Mouse (Mus musculus): Measurements from ENCODE around the gene Brsk2.
"Not testable (repeated sequence)": the region's sequence is repeated elsewhere in the genome, so short reads cannot be mapped to it uniquely, and the experiment has no call there.

The Brsk2 gene

DNA sequence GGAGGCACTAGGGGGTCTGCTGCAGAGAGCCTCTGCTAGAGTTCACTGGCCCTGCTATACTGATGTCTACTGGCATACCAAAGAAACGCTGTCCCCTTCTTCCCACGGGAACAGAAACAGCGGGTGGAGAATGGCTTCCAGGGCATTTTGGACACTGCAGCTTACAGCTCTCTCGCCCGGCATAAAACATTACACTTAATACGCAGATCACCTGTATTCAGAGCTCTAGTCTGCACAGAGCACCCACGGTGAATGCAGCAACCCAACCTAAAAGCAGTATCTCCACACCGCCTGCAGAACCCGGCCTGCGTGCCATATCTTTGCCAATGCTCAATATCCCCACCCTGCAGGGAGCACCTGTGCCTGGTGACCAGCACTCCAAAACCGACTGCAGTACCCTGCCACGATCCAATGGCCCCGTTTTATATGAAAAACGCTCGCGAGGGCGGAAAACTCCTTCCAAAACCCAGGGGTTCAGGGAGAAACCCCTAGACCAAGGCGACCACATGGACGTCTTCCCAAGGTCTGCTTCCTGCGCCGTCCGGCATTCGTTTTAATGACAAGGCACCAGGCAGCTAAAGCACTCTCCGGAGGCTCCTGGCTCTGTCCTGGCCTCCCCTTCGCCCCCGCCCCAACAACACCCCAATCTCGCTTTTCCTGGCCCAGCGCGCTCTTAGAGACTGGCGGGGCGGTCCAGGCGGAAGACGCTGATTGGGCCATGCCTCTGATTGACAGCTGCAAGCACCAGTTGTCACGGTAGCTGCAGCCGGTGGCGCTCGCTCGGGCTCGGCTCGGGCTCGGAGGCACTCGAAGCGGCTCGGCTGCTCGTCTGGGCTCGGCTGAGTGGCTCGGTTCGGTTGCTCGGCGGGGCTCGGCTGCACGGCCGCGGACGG lies at the start of gene Brsk2:
Gene Brsk2 (plus strand): TSS at position 846 of the 893 bp plus-strand sequence.
- peak; percentile 63 for DNase-seq (ENCODE audit: low read depth)

DNA sequence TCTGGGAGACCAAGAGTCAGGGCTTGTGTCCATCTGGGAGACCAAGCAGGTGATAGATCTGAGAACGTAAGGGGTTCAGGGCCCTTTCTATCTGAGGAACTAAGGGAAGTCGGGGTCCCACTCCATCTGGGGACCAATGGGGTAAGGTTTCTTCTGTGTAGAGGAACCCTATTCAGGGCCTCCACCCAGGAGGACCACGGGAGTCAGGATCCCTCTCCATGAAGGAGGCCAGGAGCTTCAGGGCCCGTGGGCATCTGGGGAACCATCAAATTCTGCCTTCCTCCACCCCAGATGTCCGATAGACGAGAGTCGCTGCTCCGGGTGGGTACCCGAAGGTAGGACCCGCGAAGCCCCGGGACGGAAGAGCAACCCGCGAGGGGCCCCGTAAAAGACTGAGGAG lies 47.7 kb upstream of the Brsk2 start:
- DNase-seq (ENCODE audit: low read depth): no peak

DNA sequence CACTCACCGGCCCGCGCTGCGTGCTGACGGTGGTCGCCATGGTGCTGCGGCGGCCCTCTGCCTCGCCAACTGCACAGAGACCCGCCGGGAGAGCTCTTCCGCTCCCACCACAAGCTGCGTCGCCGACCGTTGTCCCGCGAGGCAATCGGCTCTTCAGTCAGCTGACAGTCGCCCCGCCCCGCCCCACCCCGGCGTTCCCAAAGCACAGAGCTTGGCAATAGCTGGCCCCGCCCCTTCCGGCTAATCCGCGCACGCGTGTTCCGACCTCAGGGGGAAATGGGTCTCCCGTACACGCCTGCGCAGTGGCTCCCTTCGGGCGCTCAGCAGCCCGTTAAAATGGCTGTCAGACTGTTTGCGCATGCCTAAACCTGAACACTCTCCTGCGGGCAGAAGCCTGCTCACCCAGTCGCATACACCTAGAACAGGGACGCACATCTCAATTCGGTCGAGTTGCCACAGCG lies 47.3 kb upstream of the Brsk2 start:
- DNase-seq (ENCODE audit: low read depth): peak; percentile 100

DNA sequence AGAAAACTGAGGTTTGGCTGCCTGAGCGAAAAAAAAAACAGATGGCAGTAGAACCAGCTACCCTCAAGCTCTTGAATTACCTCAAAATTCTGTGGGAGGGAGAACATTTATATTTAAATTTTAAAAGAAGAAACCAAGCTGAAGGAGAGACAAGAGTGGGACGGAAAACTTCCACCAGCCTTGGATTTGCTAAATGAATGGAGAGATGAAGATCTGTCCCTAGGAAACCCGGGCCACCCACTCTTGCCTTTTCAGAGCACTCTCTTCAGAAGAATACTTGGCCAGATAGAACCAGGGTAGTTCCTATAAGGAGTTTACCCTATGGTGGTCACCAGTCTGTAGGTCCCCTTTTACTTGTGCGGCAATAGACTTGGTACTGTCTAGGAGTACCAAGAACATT lies 46.8 kb upstream of the Brsk2 start:
- DNase-seq (ENCODE audit: low read depth): no peak

DNA sequence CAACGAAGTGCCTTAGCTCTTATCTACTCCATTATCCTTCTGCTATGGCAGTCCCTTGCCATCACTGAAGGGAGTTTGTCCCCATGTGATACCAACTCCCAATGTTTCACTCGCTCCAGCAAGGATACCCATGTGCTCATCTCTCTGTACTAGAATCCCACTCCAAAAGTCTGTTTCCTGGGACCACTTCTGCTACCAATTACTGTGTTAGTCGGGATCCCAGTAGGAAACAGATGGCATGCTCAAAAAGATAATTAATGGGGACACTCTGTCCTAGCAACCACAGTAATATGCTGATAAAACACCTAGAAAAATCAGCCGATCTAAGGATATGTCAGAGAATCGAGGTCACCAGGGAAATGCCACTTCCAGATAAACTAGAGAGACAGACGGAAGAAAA lies 41.0 kb upstream of the Brsk2 start:
- DNase-seq (ENCODE audit: low read depth): no peak

DNA sequence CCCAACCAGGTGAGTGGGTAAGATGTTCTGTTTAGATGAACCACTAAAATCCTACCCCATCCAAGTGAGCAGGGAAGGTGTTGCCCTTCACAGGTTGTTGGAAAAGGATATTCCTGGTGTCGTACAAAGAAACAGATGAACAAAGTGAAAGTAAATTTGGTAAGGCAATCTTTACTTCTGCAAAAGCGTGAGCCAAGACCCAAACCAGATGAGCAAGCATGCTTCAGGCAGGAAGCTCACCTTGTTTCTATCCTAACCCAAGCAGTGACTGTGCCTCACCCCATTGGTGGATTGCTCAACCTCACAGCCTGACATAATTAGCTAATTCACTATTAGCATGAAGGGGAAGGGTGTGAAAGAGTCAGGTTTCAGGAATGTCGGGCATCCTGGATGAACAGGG lies 38.2 kb upstream of the Brsk2 start:
- DNase-seq (ENCODE audit: low read depth): no peak

DNA sequence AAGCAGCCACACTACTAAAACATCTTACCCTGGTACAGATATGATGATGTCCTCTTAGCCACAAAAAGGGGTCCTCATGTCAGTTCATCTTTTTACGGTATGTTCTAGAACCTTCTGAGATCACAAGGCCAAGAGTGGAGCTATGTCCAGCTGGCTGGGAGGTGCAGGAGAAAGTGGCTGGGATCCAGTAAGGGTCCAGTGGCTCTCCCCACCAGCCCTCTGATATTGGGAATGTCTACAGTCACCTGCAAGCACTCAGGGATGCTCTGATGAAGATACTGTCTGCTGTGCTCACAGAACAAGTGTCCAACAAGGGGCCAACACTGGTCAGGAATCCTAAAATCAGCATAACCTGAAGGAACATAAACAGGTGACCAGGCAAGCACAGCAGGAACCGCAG lies 31.1 kb upstream of the Brsk2 start, which contains the start of gene Tollip:
Gene Tollip (minus strand): TSS at position 101 of the 400 bp plus-strand sequence.
- DNase-seq (ENCODE audit: low read depth): no peak

DNA sequence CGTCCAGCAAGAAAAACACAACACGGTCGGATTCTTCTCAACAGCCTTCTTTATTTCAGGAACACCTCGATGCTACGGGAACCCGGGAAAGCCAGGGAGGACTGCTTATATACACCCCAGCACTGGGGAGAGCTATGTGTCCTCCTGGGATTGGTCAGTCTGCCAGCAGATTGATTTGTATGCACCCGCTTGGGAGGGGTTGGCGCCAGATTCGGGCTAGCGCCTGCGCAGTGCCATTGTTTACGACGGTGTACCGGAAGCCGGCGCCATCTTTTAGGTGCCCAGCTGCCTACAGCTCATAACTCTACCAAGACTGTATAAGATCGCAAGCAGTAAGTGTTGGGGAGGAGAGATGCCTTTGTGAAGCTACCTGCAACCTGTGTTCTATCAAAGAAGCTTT lies 25.4 kb upstream of the Brsk2 start:
- not testable (repeated sequence) for DNase-seq (ENCODE audit: low read depth)

DNA sequence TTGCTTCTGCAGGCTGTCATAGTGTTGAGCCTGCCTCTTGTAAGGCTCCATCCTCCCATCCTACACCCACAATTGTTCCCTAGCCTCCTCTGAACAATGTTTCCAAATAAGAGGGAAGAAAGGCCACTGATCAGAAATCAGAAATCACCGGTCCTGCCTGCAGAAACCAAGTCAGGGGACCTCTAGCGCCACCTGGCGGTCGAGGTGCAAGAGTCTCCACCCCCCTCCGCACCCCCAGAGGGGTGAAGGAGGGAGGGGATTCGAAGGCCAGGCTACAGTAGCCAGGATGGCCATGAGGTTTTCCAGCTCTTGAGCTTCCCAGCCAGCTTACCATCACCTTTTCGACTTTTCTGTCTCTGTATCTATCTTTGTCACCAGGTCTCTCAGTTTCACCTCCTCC lies 24.6 kb upstream of the Brsk2 start:
- no peak for DNase-seq (ENCODE audit: low read depth)

DNA sequence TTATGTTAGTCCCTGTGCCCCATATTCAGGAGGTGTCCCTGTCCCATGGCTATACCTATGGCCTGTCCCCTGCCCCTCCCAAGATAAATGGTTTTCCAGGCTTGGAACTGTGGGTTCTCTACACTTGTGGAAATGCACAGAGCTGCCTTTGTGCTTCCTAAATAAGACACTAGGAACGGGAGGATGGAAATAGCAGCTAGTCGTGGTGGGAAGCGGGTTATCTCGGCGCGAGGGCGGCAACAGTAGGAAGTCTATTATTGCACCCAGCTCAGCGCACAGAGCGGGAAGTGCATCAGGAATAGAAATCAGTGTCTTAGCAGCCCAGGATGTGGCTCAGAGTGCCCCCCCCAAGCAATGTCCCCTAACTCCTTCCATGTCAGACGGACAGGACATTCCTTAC lies 20.9 kb upstream of the Brsk2 start:
- no peak for DNase-seq (ENCODE audit: low read depth)

DNA sequence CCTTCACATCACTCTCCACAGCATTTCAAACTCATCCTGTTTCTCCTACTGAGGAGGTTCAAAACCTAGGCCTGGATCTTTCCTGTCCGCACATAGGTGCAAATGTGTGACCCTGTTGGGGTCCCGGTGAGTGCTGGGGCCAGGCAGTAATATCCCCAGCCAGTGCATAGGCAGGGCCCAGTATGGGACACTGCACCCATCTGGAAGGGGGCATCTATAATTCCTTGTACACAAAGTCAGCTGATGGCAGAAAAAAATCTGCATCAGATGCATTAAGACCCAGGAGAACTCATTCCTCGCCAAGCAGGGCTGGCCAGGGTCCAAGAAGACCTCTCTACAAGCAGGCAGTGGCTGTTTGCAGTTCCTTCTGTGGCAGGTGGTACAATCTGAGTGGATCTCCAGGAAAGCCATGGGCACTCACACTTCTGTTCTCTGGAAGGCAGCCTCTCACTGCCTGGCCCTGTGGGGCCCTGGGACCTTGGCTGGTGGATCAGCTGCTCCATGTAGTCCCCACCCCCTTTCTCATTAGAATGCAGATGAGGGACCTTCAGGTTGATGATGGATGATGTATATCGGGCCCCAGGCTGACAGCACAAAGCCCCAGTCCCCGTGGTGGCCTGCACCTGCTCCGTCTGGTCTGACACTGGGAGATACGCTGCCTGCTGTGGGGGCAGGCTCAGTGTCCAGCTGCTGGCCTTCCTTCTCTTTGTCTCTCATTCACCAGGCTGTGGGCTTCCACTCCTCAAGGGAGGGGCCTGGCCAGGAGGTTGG lies 15.2 kb upstream of the Brsk2 start:
- DNase-seq (ENCODE audit: low read depth): no peak

DNA sequence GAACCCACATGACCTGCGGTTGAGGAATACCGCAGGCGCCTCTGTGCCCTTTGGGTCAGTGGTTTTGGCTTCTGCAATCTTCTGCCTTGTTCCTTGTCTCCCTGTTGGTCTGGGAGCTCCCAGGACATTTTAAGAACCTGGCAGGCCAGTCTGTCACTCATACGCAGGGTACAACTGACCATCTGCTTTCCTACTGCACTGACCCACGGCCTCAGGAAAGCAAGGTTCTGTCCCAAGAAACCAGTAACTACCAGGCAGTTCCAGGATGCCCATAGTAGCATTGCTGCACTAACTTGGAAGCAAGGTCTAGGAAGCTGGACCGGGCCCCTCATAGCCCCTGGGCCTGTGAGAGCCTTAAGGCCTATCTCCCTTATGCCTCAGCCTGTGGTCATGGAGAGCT lies 14.6 kb upstream of the Brsk2 start:
- no peak for DNase-seq (ENCODE audit: low read depth)

DNA sequence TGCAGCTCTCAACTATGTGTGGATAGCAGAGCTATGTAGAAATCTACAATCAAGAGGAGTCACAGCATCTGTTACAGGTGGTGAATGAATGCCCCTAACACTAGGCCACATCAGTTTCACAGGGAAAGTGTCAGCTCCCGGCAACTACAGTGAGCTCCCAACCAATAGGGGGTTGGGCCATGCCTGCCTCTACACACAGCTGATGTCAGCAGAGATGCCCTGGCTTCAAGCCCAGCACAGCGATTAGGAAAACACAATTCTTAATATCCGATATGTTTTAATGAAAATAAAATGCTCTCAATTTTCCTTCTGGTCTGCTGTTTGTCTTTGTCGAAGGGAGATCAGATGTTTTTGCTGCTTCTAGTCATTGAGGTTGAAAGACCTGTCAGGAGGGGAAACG lies 6.1 kb upstream of the Brsk2 start:
- DNase-seq (ENCODE audit: low read depth): no peak

DNA sequence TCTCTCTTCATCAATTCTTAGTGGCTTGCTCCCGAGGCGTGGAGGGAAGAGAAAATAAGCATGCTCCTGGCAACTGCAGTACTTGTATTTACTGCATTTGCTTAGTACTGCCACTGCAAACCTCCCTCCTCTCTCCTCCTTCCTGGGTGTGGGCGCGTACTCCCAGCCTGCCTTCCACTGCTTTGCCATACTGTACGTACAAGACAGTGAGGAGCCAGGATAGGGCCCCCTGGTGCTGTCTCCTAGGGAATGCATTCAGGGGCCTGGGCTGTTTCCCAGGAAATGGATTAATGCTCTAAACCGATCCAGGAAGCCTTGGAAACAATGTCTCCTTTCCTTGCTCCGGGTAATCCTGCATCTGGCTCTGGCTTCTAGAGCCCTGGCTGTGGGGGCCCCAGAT lies 3.6 kb upstream of the Brsk2 start:
- no peak for DNase-seq (ENCODE audit: low read depth)

DNA sequence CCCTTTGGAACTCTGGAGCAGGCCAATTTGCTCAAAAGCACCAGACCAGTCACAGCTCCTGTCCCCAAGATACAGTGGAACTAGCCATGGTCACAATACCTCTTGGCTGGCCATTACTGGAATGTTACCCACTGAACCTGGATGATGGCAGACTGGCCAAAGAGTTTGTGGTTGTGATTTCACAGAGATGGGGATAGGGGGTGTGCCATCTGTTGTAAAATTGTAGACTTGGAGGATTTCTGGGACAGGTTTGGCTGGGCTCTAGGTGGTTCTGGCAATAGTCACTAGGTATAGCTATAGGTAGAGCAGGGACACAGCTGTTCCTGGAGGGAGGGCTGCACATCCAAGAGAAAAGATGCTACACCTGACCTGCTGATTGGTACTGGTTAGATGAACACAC lies 2.0 kb upstream of the Brsk2 start:
- DNase-seq (ENCODE audit: low read depth): no peak

DNA sequence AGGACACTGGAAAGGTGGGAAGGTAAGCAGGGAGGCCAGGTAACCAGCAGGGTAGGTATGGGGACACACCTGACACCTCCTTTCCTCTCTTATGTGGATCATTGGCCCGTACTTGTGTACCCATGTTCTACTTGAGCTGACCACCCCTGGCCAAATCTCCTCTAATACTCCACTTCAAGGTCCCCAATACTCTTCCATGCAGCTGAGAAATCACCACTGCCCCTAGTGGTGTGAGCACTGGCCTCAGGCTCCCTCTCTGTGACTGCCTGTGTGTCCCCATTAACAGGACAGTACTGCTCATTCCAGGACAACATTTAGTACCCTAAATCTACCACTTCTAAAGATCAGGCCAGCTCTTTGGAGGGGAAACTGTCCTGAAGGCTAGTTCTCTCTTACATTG lies 1.5 kb upstream of the Brsk2 start:
- no peak for DNase-seq (ENCODE audit: low read depth)

DNA sequence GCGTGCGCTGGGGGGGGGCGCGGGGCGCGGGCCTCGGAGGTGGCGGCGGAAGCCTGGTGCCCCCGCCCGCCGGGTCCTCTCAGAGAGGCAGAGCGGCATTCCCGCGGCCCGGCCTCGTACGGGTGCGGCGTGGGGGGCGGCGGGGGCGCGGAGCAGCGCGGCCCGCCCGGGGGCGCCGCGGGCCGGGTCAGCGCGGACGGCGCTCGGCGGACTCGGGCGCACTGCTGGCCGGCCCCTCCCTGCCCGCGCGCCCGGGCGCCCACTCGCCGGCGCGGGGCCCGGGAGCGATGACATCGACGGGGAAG lies 200 bp downstream of the Brsk2 start:
- no peak for DNase-seq (ENCODE audit: low read depth)

DNA sequence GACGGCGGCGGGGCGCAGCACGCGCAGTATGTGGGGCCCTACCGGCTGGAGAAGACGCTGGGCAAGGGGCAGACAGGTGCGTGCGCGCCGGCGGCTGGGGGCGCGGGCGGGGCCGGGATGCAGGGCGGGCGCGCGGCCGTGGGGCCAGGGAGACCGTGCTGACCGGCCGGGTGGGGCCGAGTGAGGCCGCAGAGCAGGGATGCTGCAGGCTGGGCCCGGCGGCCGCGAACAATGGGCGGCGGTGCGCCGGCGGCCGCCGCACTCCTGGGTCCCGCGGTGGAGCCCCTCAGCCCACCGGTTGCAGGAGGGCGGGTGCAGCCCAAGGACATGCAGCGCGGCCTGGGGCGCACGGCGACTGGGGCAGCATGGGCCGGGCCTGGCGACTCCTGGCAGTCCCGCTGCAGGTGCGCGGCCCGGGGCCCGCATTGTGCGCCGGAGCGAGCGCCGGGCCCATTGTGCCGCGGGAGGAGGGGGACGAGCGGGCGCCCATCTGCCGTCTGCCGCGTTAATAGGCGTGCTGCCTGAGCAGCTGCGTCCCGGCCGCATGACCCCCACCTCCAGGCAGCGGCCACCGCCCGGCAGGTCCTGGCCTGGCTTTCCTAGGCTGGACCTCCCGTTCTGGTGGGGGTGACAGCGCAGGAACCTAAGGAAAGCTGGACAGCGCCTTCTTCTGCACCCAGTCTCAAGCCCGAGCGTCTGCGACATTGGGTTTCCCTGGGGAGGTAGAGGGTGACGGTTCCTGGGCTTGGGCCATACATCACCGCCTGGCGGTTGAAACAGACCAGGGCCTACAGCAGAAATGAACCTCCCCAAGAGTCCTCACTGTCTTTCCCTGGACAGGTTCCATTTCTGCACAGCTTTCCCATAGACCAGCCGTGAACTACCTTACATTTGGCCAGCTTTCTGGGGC lies 808 bp downstream of the Brsk2 start:
- no peak for DNase-seq (ENCODE audit: low read depth)

DNA sequence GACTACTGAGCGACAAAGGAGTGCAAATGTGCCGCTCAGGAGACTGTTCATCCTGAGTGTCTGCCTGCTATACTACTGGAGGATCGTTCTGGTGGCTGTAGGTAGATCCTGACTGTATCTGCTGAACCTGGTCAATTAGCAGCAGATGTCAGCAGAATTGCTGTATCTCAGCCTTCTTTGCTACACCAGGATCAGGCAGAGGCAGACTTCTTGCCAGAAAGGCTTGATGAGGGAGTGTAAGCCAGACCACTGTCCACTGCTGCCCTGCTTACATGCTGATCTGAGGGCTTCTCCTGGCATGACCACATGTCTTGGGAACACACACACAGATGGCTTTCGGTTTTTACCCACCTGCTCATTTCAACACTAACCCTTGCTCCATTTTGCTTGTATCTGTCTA lies 2.3 kb downstream of the Brsk2 start:
- DNase-seq (ENCODE audit: low read depth): no peak

DNA sequence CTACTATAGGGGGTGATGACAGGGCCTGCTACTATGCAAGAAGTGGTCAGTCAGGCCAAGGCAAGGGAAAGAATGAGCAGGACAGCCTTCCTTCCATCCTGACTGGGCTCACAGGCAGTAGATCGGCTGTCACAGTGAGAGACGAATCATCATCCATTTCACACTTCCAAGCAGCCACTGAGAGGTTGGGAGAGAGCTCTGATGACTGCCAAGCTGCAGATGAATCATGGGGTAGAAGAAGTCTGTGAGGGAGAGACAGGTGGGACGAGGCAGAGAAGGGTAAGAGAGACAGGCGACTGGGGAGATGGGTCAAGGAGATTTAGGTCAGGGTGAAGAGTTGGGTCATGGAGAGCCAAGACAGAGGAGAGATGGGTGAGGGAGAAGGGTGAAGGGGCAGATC lies 3.4 kb downstream of the Brsk2 start:
- no peak for DNase-seq (ENCODE audit: low read depth)

DNA sequence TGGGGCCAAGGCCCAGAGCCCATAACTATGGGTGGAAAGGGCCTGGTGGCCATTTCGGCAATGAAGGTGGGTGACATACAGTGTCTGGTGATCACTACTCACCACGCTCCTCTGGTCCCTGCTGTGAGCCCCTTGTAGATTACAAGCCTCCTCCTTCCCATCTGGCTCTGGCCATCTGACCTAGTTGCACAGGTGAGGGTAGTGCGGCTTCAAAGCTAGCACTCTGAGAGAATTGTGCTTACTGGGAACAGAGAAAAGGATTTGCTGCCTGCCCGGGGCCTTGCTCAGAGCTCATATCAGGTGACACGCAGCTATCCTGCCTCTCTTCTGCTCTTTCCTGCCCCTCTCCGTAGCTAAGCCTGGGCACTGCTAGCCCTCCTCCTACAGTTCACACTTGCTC lies 4.1 kb downstream of the Brsk2 start:
- DNase-seq (ENCODE audit: low read depth): no peak

DNA sequence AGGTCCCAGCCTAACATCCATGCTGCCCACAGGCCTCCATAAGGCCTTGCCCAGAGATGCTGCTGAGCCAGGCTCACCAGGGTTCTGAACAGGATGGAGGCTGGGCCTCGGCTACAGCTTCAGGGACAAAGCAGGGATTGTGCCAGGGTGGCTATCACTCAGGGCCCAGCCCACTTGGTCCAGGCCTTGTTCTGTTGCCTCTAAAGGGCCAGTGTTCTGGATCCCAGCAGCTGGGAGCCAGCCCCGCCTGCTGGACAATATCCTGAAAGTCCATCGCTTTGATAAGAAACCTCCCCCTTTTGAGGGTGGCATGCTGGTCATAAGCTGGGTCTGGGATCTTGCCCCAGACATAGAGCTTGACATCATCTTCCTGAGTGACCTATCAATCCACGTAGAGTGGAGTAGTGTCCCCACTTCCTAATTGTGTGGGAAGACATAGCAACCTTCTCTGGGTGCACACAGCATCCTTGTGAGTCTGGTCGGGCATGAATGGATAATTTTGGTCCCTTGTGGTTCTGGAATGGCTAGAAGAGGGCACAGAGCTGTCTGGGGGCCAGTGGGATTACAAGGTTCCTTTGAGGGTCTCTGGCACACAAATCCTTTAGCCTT lies 6.1 kb downstream of the Brsk2 start:
- no peak for DNase-seq (ENCODE audit: low read depth)
